Mouse (Mus musculus) G1E (cell line): ENCODE measurements around the gene Prune1.

Experiments
- CTCF ChIP-seq: IDR thresholded peaks from 2 replicates; pipeline ENCODE4 v1.5.1; 2012; ENCODE audit warnings: low read depth, low read length, inconsistent platforms, mixed read lengths
- GATA1 ChIP-seq: IDR thresholded peaks from 2 replicates; pipeline ENCODE4 v1.6.1; 2012; ENCODE audit warnings: borderline replicate concordance, low read length, inconsistent platforms, mixed read lengths
- POLR2AphosphoS5 ChIP-seq: IDR thresholded peaks from 2 replicates; pipeline ENCODE4 v1.6.1; 2012; ENCODE audit warnings: low read depth, low read length, inconsistent platforms; ENCODE audit not compliant: insufficient replicate concordance

- TF ChIP-seq CTCF: no peak
- TF ChIP-seq GATA1: no peak
- TF ChIP-seq POLR2AphosphoS5: no peak
These were observed 57.6 kb downstream of the Prune1 start for GRCm38 (mm10) chr3:95224295-95224694.
